Mouse (Mus musculus) ovary, postnatal 36 days (tissue): ENCODE measurements around the gene Gm10160.
A peak's percentile ranks its signal among the peaks of the same experiment; 100 is the strongest.
"Not testable (repeated sequence)": the region's sequence is repeated elsewhere in the genome, so short reads cannot be mapped to it uniquely, and the experiment has no call there.

Experiments used
- DNase-seq: peaks from one replicate; pipeline ENCODE4 v3.0.0; 2022; ENCODE audit warnings: low spot score, mixed read lengths

Gene Gm10160

DNA sequence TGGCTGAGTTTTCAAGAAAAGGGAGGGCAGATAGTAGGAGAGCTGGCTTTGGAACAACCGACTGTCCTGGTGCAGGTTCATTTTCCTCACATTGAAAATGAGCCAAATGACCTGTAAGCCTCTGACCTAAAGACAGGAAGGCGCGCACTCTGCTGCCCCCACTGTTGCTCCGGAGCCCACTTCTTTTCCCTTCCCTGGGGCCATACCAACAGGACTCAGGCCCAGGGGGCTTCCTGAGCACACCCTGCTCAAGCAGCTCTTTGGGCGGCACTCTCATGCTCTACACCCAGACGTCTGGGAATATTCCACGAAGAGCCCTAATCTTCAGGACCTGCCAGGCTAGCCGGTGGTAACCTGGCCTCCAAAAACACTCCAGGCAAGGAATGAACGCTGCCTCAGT, 2.6 kb upstream of the Gm10160 start:
- DNase-seq, result no peak

DNA sequence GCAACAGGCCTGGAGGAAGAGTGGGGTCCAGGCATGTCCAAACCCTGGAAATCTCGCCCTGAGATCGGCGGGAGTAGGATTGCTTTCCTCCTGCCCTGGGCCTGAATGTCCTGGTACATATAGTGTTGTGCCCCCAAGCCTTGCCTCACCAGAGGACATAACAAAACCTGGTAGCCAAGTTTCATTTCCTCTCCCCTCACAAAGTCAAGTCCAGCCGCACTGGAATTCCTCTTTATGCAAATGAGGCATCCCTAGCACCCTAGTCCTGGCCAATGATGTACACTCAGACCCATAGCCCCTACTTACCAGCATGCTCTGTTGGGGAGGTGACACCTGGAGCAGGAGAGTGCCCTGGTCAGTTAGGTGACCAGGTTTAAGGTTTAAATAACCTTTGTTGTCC, 627 bp upstream of the Gm10160 start:
- DNase-seq, result no peak

DNA sequence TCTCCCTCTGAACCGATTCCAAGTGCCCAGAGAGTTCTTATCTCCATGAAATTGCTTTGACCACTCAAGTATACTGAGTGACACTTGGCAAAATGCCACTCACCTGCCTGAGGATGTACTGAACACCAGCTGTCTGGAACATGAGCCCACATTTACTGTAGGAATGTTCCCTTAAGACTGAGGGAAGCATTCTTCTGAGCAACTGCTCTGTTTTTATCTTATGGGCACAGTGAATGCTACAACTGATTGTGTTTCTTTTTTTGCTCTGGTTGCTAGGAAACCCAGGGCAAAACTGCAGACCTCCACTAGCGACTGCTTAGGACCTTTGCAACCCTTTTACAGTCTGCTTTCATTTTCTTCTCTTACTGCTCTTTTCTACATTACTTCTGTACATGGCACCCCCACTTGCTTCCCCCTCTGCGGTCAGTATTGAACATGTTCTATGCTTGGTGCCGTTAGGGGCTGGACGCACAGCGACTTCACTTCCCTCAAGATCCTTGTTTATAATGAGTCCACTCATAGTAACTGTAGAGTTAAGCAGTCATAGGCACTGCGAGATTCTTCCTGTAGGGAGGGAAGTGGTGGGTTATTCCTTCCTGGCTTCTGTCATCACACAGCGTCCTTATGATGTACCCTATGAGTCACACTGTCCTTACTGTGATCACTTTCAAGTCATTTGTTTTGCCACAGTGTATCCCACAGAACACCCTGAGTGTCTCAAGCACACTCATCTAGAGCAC, 856 bp downstream of the Gm10160 start:
- DNase-seq, result no peak

DNA sequence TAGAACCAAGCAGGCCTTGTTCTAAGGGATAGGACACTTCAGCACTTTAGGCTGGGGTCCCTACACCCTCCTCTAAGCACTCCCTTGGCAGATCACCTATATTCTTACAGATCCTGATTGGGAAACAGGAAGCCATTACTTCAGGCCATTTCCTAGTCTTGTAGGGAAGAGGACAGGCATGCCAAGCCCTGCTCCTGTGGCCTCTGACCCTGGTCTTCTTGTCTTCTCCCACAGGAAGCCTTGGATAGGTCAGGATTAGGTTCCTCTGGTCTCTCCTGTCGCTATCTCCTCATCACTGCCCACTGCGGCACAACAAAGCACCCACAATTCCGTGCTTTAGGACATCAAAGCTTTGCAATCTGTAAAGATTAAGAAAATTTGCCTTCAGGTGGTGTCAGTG, 3.9 kb downstream of the Gm10160 start:
- no peak for DNase-seq

DNA sequence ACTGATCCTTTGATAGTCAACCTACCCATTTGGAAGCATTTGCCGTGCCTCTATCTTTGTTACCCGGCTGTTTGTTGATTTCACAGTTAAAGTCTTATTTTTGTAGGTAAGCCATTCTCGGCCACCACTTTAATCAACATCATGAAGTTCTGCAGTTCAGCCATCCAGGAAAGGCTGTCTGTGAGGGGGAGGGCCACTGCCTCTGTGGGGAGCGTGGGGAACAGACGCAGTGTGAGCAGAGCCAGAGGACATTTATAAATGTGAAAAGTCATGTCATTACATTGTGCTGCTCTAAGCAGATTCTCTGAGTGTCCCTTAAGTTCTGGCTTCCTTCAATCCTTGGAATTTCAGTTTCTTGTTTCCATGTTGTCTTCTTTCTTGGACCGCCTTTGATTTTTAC, 5.4 kb downstream of the Gm10160 start:
- DNase-seq, result no peak

DNA sequence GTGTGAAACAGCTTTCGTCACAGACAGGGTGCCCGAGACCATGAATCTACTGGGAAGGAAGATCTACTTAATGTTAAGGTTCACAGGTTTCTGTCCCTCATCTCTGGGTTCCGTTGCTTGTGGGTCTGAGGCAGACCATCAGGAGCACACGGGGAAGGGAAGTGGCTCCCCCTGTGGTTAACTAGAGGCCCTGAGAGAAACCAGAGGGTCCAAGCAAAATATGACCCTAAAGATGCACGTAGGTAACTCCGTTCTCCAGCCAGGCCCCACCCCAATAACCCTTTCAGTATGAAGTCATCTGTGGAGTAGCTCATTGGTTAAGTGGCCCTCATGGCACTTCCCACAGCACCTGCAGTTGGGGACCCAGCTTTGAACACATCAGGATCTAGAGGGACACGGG, 6.0 kb downstream of the Gm10160 start:
- DNase-seq, result no peak

DNA sequence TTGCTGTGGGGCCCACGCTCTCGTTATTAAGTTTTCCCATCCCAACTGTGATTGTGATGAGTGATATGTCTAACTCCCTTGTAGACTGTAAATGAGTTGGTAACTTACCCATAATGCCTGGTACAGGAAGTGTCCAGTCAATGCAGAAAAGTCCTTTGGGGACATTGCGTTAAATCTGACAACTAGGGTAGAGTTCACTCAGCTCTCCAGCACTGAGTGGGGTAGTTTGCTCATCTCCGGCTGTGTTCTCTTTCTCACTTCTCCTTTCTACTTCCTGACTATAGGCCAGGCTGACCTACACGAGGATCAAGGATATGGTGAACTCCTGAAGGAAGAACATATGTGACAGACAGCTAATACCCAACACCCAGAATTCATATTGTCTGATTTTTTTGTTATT, 6.4 kb downstream of the Gm10160 start:
- DNase-seq, result no peak

DNA sequence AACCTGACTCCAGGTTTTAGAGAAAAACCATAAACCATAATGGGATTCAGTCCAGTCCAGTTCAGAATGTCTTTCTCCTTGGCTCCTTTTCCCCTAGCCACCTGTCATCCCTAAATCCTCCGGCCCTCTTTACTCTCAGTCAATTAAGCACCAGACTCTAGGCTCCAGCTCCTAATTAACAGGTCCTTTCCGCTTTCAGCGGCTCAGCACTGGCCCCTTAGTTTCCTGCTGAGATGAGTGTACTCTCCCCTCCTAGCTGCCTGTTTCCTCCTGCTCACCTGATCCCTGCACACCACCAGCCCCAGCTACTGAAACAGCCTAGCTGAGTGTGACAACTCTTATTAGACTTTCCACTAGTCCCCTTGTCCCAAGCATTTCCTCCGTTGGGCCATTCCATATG, 7.8 kb downstream of the Gm10160 start:
- DNase-seq, result no peak

DNA sequence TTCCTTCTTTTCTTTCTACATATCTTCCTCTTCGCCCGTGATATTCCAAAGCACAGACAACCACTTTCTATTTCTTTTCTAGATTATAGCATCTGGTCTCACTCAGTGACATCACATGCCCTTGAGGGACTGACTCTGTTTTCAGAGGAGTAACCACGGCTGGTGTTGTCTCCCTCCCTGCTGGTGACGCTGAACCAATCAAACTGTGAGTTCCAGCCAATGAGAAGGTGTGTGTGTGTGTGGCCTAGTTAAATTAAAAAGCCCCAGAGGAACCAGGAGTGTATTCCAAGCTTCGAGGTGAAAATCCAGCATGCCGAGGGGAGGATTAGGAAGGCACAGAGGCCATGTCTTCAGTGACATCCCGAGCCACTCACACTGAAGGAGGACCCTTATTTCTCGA, 8.6 kb downstream of the Gm10160 start:
- no peak for DNase-seq

DNA sequence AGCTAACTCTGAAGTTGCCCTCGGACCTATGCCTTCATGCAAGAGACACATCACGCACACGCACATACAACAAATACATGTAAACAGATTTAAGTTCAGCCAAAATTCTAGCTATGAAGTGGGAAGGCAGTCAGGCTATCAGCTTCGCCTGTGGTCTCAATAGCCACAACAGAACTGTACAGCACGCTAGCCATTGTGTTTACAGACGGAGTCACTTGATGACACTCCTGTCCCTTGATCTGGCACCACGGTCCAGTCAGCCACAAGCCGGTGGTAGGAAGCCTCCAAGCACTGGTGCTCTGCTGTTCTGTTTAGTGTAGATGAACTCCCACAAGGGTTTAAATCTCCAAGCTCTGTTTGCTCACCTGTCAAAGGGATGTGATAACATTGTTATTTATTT, 9.6 kb downstream of the Gm10160 start:
- no peak for DNase-seq

DNA sequence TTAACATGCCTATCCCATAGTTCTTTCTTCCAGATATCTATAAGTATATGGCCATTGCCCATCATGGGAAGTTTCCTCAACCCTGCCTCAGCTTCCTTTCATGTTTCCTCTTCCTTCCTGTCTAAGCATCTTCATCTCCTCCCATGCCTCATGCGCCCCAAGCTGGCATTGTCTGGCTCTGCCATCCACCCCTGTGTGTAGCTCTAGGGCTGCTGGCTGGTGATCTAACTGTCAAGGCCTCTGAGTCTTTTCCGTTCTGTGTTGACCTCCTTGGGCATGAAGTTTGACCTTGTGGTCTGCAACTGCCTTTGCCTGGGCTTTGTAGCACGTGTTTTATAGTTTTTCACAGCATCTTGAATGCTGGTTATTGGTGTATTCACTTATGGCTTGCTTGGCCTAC, 10.3 kb downstream of the Gm10160 start:
- no peak for DNase-seq

DNA sequence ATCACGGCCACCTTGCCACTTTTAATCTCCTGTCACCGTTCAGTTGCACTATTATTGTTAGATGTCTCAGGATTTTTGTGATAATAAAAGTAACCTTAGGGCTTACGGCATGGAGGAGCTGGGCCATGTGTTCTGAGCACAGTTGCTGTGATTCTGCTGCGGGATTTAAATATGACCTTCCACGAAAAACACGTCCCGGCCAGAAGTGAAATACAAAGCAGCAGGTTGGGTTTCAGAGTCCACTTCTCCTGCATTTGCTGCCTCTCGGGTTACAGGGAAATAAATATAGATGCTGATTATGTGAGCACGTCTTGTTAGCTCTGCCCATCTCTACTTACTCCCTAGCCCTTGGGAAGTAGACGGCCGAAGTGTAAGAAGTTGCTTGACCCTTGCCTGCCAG, 10.8 kb downstream of the Gm10160 start:
- DNase-seq, result no peak

DNA sequence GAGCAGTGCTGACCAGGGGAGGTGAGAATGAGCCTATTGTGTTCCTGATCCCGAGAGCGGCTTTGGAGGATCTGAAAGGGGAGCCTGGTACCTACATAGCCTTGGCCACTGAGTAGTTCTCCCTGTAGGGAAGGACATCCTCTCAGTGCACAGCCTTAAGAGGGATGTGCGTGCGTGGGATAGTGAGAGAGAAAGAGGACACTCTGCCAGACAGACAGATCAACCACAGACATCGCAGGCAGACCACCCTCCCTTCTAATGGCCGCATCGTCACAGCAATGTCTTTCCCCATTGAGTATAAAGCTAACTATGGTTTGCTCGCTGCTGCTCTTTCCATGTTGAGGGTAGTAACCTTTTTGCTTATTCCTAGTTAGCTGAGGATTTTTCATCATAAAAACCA, 11.7 kb downstream of the Gm10160 start:
- DNase-seq, result no peak

DNA sequence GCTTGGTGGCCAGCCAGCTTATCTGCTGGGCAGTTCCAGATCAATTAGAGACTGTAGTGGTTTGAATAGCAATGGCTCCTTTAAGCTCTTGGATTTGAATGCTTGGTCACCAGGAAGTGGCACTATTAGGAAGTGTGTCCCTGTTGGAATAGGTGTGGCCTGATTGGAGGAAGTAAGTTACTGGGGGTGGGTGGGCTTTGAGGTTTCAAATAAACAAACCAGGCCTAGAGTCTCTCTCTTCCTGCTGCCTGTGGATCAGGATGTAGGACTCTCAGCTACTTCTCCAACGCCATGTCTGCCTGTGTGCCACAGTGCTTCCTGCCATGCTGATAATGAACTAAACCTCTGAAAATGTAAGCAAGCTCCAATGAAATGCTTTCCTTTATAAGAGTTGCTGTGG, 12.6 kb downstream of the Gm10160 start:
- no peak for DNase-seq

DNA sequence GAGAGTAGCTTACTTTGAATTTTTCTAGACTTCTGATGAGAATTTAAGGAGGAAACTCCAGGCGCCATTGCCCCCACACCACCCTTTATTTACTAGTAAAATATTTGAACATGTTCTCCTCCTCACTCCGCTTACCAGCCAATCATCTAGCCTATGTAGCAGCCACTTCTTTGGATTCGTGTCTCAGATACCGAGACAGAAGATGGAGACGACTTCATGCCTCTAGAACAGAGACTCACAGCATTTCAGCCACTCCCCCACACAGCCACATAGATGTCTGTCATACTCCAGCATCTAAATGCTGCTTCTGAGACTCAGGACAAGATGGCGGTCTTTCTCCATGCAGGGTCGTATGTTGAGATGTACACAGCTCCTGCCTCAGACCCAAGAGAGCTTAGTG, 13.5 kb downstream of the Gm10160 start:
- DNase-seq, result no peak

DNA sequence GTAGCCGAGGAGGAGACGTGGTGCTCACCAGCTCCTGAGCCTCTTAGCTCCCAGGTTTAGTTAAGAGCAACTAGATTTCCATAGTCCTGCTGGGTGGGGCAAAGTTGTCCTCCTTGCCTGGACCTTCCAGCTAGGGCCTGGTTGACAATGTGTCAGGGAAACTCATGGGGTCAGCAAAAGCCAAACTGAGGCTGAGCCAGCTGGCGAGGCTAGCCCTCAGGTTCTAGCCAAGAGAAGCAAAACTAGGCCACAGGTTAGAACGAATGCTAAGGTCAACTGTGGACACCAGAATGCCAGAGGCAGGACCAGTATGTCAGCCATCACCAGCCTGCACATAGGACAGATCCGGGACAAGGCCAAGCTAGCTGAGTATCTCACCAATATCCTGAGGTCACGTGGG, 14.2 kb downstream of the Gm10160 start:
- DNase-seq, result no peak

DNA sequence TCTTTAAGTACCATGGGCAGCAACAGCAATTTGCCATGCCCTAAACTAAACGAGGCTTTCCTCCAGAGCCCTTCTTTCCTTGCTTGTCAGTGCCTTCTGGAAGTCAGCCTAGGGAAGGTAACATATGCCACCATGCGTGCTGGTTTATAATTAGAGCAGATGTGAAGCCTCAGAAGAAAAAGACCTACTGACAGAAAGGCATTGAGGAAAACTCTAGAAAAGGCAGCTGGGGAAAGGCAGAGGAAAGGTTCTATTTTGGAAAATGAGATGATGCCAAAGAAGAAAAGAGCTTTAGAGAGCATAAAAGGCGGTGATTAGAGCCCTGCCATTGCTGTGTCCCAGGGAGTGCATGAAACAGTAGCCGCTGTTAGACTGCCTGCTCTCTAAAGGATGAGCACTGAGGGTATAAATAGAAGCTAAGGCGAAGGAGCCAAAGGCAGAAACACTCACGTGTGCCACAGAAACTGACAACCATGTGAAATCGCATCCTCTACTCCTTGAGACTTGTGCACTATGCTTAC, 14.9 kb downstream of the Gm10160 start:
- no peak for DNase-seq

DNA sequence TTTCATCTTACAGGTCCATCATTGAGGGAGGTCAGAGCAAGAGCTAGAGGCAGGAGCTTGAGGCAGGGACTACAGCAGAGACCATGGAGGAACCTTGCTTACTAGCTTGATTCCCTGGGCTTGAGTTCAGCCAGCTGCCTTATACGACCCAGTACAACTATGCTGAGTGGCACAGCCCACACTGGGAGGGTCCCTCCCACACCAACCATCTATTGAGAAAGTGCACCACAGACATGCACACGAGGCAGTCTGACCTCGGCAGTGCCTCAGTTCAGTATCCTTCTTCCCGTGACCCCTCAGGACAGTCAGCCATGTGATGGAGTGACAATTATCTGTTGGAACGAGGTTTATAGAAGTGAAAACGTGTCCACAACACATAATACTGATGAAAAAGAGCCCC, 15.8 kb downstream of the Gm10160 start:
- no peak for DNase-seq

DNA sequence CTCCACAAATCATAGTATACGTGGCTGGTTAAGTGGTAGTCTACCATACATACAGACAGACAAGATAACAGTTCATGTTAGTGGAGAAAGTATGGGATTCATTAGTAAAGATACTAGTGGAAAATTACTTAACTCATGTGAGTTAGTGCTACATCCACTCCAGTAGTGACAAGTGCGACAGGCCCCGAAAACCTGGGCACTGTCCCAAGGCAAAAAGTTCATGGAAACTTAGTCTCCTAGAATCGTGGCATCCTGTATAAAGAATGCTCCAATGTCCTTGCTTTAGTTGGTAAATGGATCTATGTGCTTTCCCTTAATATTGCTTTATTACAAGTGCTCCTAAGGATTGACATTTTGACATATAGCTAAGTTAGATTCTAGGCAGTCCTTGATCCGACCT, 17.8 kb downstream of the Gm10160 start:
- not testable (repeated sequence) for DNase-seq

DNA sequence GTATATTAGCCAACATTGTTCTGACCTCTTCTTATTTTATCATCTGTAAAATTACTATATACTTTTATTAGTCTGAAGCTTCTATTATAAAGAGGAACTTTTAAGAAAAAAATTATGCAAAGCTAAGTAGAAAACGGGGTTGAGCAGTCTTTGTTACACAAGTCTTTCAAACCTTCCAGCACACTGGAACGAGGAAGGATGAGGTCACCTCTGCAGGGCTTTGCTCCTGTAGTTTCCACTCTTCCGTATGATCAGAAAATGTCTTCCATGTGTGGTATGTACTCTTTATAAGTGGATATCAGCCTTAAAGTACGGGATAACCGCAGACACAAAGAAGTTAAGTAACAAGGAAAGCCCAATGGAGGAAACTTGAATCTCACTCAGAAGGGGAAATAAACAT, 20.2 kb downstream of the Gm10160 start:
- no peak for DNase-seq

DNA sequence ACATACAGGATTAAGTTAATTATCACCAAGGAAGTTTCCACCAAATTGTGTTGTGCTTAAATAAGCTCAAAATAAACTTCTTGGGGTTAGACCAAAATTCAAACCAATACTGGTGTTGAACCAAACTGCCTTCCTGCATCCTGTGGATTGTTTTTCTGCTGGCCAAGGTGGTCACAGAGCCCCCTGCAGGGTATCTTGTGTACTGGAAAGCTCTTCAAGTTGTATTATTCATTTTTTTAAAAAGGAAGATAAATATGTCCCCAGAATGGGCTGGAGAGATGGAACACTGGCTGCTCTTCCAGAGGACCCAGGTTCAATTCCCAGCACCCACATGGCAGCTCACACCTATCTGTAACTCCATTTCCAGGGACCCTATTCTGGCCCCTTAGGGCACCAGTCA, 20.7 kb downstream of the Gm10160 start:
- DNase-seq, result no peak

DNA sequence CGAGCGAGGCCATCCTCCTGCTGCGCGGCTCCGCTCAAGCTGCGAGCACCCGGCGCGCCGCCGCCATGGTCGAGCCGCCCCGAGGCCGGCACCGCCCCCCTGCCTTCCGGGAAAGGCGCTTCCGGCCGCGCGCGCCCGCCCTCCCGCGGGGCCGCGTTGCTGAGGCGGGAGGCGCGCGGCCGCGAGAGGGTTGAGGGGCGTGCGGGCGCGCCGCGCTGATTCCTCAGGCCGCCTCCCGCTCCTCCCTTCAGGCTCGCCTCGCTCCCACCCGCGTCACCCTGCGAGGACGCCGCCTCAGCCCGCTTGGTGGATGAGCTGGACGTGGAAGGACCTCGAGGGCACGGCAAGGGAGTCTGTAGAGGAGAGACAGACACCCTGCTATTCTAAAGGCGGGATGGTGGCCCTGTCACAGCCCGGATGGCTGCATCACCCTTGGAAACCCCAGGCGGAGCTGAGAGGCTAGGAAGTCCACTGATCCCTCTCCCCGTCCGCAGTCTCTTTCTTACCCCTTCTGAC, 26.2 kb downstream of the Gm10160 start, which contains the start of gene Btbd1:
Btbd1 (minus strand) TSS at position 53 of the 516 bp plus-strand sequence.
- peak; percentile 89 for DNase-seq

DNA sequence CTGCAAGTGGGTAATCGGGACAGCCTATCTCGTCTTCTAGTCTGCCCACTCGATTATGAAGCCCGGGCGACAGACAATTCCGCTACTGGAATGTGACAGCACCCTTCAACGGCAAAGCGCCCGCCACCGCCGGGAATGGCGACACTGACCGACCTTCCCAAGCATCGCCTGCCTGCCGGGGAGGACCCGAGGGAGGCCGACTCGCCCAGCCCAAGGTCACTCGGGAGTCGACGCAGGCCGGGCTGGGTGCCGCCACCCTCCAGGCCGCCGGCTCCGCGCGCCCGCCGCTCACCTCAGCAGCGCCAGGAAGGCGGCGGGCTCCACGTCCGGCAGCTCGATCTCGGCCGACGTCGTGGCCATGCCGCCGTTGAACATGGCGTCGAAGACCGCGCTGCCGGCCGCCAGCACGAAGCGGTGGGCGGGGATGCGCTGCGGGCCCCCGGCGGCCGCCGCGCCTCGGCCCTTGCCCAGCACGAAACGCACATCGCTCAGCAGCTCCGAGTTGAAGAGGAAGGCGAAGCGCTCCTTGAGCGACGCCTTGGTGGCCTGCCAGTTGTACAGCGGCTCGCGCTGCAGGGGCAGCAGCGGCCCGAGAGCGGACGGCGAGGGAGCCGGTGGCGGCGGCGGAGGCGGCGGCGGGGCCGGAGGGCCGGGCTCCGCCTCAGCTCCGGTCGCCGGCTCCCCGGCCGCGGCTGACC, 26.8 kb downstream of the Gm10160 start:
- DNase-seq, result peak; percentile 70
